Mouse (Mus musculus): ENCODE results near the gene Pbrm1.

Pbrm1 gene

GRCm38 (mm10) chr14:31018860-31019291 is at the start of gene Pbrm1, which contains the start of gene Gnl3:
Gene Pbrm1 (plus strand): TSS chr14:31019138.
Gene Gnl3 (minus strand): TSS chr14:31019152.
- DNase-seq, result peak; percentile 100

- DNase-seq, result peak; percentile 94
These were observed 44.7 kb upstream of the Pbrm1 start for GRCm38 (mm10) chr14:30974204-30974603.

GRCm38 (mm10) chr14:30976222-30976621 is 42.7 kb upstream of the Pbrm1 start:
- no peak for DNase-seq

- DNase-seq, result peak; percentile 76
These were observed 22.5 kb upstream of the Pbrm1 start for GRCm38 (mm10) chr14:30996417-30996816.

GRCm38 (mm10) chr14:31000356-31000755 is 18.6 kb upstream of the Pbrm1 start:
- DNase-seq, result no peak

GRCm38 (mm10) chr14:31000816-31001306 is 18.1 kb upstream of the Pbrm1 start:
- DNase-seq, result no peak

GRCm38 (mm10) chr14:31001307-31002205 is 17.4 kb upstream of the Pbrm1 start, which contains the start of the genes Glt8d1 and Spcs1:
Gene Glt8d1 (plus strand): TSS chr14:31001400.
Gene Spcs1 (minus strand): TSS chr14:31001672.
- peak; percentile 99 for DNase-seq

- DNase-seq, result no peak
These were observed 14.4 kb upstream of the Pbrm1 start for GRCm38 (mm10) chr14:31004527-31004926.

- DNase-seq, result no peak
These were observed 12.2 kb upstream of the Pbrm1 start for GRCm38 (mm10) chr14:31006779-31007178.

GRCm38 (mm10) chr14:31011588-31011987 is 7.3 kb upstream of the Pbrm1 start:
- no peak for DNase-seq

GRCm38 (mm10) chr14:31013928-31014327 is 5.0 kb upstream of the Pbrm1 start:
- no peak for DNase-seq

GRCm38 (mm10) chr14:31016063-31016462 is 2.9 kb upstream of the Pbrm1 start:
- no peak for DNase-seq

GRCm38 (mm10) chr14:31017854-31018253 is 1.1 kb upstream of the Pbrm1 start:
- DNase-seq, result peak; percentile 86

GRCm38 (mm10) chr14:31019331-31020205 is 630 bp downstream of the Pbrm1 start:
- DNase-seq, result no peak

GRCm38 (mm10) chr14:31022579-31022978 is 3.6 kb downstream of the Pbrm1 start:
- DNase-seq, result no peak

GRCm38 (mm10) chr14:31025785-31026184 is 6.8 kb downstream of the Pbrm1 start:
- DNase-seq, result no peak

GRCm38 (mm10) chr14:31045296-31045695 is 26.4 kb downstream of the Pbrm1 start:
- no peak for DNase-seq

GRCm38 (mm10) chr14:31045817-31046216 is 26.9 kb downstream of the Pbrm1 start:
- DNase-seq, result no peak

GRCm38 (mm10) chr14:31062277-31062676 is 43.3 kb downstream of the Pbrm1 start:
- no peak for DNase-seq

GRCm38 (mm10) chr14:31069086-31069733 is 50.3 kb downstream of the Pbrm1 start:
- DNase-seq, result no peak

GRCm38 (mm10) chr14:31078597-31079208 is 59.8 kb downstream of the Pbrm1 start:
- no peak for DNase-seq

Measured in heart, adult 11 months (tissue).